Mouse (Mus musculus) liver, adult 2 months (tissue): ENCODE data around the gene Gimap8.

Experiments
- CTCF ChIP-seq: fragments of 200-500 bp; IDR thresholded peaks from 2 replicates; pipeline ENCODE4 v1.5.1; 2011; ENCODE audit warnings: low read depth, low read length, control low read depth
- POLR2A ChIP-seq: fragments of 200-500 bp; IDR thresholded peaks from 2 replicates; pipeline ENCODE4 v1.6.1; 2011; ENCODE audit warnings: low read length, control low read depth; ENCODE audit not compliant: insufficient read depth; ENCODE audit errors: extremely low read depth

DNA sequence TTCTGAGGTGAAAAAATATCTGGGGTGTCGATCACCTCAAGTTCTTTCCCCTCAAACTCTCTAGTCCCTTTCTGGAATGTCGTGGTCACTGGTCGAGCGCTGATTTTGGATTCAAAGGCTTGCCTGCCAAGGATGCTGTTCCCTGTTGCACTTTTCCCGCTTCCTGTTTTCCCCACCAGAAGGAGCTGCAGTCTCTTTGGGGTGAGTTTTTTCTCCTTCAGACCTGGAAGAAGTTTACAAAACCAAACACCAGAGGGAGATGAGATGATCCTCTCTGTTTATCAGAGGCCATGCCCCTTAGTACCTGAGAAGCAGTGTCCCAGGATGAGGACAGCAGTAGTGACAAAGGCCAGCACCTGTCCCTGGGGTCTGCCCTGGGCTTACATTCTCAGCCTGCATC, 55.6 kb downstream of the Gimap8 start:
- 0 out of 2 replicates have a peak, but pooled peaks have one; percentile 2 for TF ChIP-seq CTCF
- no peak for TF ChIP-seq POLR2A
